Mouse (Mus musculus) stomach, postnatal 0 days (tissue): Measurements from ENCODE around the gene Hmgn5.

Experiments
- CTCF ChIP-seq: IDR thresholded peaks from 2 replicates; pipeline ENCODE4 v1.5.1; 2016; ENCODE audit warnings: antibody characterized with exemption, low read depth, mild to moderate bottlenecking, moderate library complexity
- EP300 ChIP-seq: optimal IDR thresholded peaks from 2 replicates; pipeline ENCODE3; 2016; ENCODE audit warnings: antibody characterized with exemption

DNA sequence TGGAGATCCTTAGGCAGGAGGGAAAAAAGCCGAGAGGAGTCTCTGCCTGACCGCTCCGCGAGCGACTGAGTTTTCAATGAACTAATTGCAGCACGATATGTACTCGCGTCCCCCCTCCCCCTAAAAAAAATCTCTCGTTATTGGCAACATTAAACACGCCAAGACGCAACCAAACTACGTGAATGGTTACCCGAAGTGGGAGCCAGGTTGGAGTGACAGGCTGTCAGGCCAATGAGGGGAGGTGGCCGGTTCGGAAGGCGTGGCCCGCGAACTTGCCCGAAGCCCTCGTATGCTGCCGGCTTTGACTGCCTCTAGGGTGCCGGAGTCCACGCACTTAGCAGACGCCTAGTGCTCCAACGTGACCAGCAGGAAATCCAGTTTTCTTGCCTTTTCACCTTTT is at the start of gene Hmgn5:
- TF ChIP-seq EP300 (no peak), CTCF (no peak)
